Mouse (Mus musculus): ENCODE measurements around the gene Il19. TPM values are rescaled to one million over a fixed set of nuclear protein-coding genes. Genes with fewer than 3 reads are reported as not detected.

The Il19 gene
- total RNA-seq (2015; ENCODE audit: low replicate concordance) (not detected in 2 replicates), total RNA-seq (2017; ENCODE audit: low replicate concordance) (not detected in 2 replicates)

DNA sequence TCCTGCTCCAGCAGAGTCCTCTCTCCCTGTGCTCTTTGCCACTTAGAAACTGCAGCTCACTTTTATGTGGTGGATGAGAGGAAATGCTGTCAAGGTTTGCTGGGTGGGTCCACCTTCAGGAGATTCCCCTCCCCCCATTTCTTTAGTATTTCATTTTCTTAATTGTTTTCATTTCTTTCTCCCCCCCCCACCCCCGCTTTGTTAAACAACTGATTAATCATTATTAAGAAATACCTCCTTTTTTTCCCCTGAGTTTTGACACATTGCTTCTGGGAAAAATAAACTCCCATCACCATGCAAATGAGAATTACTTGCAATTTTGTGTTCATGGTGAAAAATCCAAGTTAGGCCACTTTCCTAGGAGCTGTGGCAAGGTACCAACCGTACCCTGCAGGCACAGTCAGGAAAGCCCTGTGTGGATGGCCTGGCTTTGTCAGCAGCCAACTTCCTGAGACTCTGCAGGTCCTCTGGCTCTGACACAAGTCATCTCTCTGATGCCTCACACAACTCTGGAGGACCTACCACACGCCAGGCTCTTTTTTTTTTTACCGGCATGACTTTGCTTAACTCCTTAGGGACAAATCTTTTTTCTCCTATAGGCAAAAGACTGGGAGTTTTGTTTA is at the start of gene Il19:
Gene Il19 (minus strand): TSS at position 51 of the 623 bp plus-strand sequence.
- no peak for ATAC-seq (replicated peaks; ENCODE audit: low FRiP score, poor library complexity, severe bottlenecking)

DNA sequence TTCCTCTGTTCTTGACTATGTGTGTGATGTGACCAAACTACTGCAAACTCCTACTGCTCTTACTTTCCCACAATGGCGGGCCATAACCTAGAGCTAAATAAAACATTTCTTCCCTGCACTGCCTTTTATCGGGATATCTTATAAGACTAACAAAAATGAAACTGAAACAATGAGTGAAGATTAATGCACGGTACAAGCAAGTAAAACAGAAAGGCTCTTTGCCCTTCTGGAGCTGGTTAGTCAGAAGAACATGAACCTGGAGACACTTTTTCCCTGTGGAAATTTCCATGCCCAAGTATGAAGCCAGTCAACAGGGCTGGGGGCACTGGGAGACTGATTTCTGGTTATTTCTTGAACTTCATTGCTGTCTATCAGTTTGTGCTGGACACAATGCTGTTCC is 49.4 kb upstream of the Il19 start:
- no peak for ATAC-seq (replicated peaks; ENCODE audit: low FRiP score, poor library complexity, severe bottlenecking)

DNA sequence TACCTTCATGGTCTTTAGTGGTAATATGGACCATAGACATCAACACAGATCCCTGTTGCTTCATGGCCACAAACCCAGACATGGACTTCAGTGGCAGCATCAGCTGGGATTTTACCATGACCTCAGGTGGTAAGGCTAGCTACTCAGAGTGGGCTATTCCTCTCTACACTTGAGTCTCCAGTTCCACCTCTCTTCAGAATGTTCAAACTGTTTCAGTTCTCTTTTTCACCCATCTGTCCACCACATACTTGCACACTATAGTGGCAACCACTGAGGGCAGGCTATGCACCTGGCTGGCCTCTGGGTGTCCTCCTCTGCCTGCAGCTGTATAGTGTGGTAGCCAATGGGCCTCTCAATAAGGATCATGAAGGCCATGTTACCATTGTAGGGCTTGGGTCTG is 47.5 kb upstream of the Il19 start:
- no peak for ATAC-seq (replicated peaks; ENCODE audit: low FRiP score, poor library complexity, severe bottlenecking)

- no peak for ATAC-seq (replicated peaks; ENCODE audit: low FRiP score, poor library complexity, severe bottlenecking)
Measured at GRCm38 (mm10) chr1:130987001-130987400, 47.1 kb upstream of the Il19 start.

DNA sequence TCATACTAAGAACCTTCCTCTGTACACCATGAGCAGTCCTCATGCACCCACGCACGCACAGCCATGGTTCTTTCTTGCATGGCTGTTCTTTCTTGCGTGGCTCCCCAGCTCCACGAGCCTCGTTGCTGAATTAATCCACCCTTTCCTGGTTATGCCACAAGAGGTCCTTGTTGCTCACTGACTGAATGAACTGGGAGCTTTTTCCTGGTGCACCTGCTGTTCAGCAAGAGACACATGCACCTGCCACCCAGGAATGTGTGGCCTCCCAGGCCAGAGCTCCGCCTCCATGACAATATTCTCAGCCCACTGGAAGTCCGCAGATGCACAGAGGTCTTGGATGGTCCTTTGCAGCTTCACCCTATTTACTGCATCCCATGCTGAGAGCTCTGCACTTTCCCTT is 44.5 kb upstream of the Il19 start:
- ATAC-seq (replicated peaks; ENCODE audit: low FRiP score, poor library complexity, severe bottlenecking): no peak

- no peak for ATAC-seq (replicated peaks; ENCODE audit: low FRiP score, poor library complexity, severe bottlenecking)
Measured at GRCm38 (mm10) chr1:130979455-130979854, 39.5 kb upstream of the Il19 start.

DNA sequence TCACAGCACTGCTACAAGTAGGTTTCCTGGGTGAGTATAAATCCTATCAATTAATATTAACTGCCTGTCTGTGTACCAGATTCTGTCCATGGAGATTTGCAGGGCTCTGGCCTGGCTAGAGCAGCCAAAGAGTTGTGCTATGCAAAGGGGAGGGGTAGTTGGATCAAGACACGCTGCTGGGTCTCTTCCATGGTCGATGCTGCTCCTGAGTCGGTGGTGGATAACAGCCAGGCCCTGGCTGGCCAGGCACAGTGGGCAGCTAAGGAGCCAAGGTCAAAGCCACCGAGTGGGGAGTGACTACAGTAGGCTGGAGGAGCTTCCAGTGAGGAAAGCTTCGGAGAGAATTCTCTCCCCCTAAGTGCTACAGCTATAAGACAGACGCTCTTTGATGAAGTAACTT is 24.0 kb upstream of the Il19 start:
- ATAC-seq (replicated peaks; ENCODE audit: low FRiP score, poor library complexity, severe bottlenecking): no peak

GRCm38 (mm10) chr1:130946920-130947319 is 7.0 kb upstream of the Il19 start:
- ATAC-seq (replicated peaks; ENCODE audit: low FRiP score, poor library complexity, severe bottlenecking): no peak

- no peak for ATAC-seq (replicated peaks; ENCODE audit: low FRiP score, poor library complexity, severe bottlenecking)
Measured at GRCm38 (mm10) chr1:130941801-130942200, 1.9 kb upstream of the Il19 start.

DNA sequence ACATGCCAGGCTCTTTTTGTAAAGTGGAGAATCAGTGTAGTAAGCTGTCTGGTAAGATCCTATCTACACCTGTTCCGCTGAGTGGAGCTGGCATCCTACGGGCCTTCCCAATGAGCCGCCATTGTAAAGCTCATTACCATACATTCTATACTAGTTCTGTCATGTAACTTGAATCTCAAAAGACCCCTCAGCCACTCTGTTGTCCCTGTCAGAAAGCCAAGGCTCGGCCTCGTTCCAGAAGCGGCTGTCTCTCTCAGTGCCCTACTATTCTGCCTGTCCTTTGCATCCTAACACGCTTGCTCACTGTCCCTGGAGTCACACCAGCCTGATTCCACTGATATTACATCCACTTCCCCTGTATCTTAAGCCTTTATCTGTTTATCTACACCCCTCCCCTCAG is 1.7 kb downstream of the Il19 start:
- ATAC-seq (replicated peaks; ENCODE audit: low FRiP score, poor library complexity, severe bottlenecking): no peak

DNA sequence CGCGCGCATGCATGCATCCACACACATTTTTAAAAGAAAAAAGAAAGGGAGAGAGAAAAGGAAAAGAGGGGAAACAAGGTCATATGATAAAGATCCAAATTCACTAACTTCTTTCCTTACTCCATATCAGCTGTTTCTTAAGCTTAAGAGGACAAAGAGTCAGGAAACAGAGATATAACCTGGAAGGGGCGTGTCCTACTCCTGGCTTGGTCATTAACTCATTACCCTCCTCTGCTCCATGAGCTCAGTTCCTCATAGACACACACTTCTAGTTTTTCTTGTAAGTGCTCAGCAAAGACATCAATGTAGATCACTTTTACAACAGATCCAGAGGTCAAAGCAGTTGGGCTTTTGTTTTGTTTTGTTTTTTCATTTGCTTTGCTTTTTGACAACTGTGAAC is 2.7 kb downstream of the Il19 start:
- ATAC-seq (replicated peaks; ENCODE audit: low FRiP score, poor library complexity, severe bottlenecking): no peak

DNA sequence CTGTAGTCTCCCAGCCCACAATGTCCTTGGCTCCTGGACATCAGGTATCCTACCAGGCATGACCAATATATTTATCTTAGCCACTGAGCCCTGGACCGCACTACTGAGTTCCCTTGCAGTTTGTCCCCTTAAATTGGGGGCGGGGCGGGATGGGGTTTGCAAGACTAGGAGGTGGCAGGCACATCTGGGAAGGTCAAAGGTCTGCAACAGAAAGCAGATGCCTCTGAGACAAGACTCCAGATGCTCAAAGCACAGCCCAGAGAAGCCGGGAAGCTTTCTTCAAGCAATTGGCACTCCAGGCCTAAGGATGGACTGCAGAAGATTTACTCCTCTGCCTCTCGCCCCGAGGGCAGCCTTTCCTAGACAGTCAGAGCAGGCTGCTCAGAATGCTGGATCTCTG is 3.6 kb downstream of the Il19 start:
- ATAC-seq (replicated peaks; ENCODE audit: low FRiP score, poor library complexity, severe bottlenecking): no peak

DNA sequence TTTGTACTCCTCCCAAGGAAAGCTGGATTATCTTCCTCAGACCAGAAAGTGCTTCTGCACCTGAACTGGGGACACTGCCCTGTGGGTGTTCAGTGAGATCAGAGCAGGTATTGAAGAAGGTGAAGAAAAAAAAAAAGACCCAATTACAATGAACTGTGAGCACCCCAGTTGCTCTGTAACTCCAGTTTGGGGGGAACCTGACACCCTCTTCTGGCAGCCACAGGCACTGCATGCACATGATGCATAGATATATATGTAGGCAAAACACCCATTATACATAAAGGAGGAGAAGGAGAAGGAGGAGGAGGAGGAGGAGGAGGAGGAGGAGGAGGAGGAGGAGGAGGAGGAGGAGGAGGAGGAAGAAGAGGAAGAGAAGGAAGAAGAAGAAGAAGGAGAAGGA is 13.4 kb downstream of the Il19 start:
- no peak; the same call in 1 of the 2 replicates for ATAC-seq (replicated peaks; ENCODE audit: low FRiP score, poor library complexity, severe bottlenecking)

DNA sequence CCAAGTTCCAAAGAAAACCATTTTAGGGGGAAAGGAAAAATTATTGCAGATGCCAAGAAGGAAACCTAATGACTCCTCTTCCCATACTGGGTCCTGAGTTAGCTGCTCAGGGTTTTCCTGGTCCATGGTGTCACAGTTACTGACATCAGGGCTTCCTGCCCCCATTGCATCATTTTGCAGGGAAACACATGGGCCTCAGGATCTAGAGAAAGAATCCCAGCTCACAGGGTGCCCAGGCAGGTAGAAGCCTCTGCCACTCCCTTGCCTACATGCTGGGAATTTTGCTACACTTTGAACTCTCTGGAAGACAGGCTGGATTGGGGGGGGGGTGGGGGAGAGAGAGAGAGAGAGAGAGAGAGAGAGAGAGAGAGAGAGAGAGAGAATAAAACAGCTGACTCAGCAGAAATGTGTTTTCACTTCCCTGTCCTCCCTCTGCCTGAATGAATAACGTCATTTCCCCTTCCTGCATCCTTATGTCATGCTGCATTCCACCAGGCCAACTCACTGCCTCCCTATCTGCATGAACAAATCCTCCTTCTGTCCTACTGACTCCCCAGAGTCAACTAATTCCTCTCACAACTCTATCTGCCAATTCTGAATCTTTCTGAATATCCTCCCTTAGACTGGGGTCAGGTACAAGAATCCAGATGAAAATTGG is 21.5 kb downstream of the Il19 start:
- no peak for ATAC-seq (replicated peaks; ENCODE audit: low FRiP score, poor library complexity, severe bottlenecking)

DNA sequence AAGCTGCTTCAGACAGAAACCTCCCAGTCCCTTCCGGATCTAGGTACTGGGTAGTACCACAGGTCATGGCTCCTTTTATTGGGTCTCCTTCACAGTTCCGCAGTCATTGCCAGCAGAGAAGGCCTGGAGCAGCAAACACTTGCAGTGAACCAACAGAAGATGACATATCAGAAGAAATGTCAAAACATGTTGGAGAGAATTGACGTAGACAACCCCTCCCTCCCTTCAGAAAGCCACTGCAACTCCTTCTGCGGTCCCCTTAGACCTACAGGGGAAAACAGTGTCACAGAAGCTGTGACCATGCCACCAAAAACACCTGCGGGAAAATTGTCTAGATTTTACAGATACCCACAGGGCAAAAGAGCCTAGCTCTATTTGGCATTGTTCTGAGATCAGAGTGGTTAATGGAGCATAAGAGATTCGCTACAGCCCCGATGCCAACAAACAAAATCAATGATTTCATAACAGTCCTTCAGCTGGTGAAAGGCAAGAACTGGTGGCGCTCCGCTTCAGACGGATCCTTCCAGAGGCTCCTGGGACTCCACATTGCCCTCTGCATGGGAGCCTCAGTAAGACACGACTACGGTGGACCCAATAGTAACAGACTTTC is 28.4 kb downstream of the Il19 start, which contains the start of gene Il20:
Gene Il20 (minus strand): TSS at position 51 of the 610 bp plus-strand sequence.
- ATAC-seq (replicated peaks; ENCODE audit: low FRiP score, poor library complexity, severe bottlenecking): no peak

GRCm38 (mm10) chr1:130902505-130902904 is 37.4 kb downstream of the Il19 start:
- no peak for ATAC-seq (replicated peaks; ENCODE audit: low FRiP score, poor library complexity, severe bottlenecking)

- ATAC-seq (replicated peaks; ENCODE audit: low FRiP score, poor library complexity, severe bottlenecking): no peak
Measured at GRCm38 (mm10) chr1:130894468-130894867, 45.4 kb downstream of the Il19 start.

GRCm38 (mm10) chr1:130893329-130894040 is 46.4 kb downstream of the Il19 start:
- ATAC-seq (replicated peaks; ENCODE audit: low FRiP score, poor library complexity, severe bottlenecking): no peak

- no peak for ATAC-seq (replicated peaks; ENCODE audit: low FRiP score, poor library complexity, severe bottlenecking)
Measured at GRCm38 (mm10) chr1:130892446-130892845, 47.5 kb downstream of the Il19 start.

- no peak for ATAC-seq (replicated peaks; ENCODE audit: low FRiP score, poor library complexity, severe bottlenecking)
Measured at GRCm38 (mm10) chr1:130887354-130887753, 52.6 kb downstream of the Il19 start, which contains the start of gene Il24. Il24 (minus strand) TSS chr1:130887454.

All from erythroblast, adult 5-6 weeks (primary cell).